Mouse (Mus musculus) heart, adult 2 months (tissue): Measurements from ENCODE around the gene Olfr1416. TPM values are rescaled to one million over a fixed set of nuclear protein-coding genes. Genes with fewer than 3 reads are reported as not detected.

ENCODE experiments used
- DNase-seq, 2 experiments: peaks; one replicate each; pipeline ENCODE4 v3.0.0; 2021
- H3K27ac ChIP-seq: fragments of 200-600 bp; 2 replicates; pipeline ENCODE4 v1.8.1; 2022
- H3K27me3 ChIP-seq: fragments of 200-500 bp; 2 replicates; pipeline ENCODE4 v1.6.1; 2012; ENCODE audit warnings: mild to moderate bottlenecking, low read length, inconsistent platforms, mixed read lengths; ENCODE audit not compliant: control insufficient read depth, insufficient read depth
- H3K36me3 ChIP-seq: fragments of 200-500 bp; 2 replicates; pipeline ENCODE4 v1.6.1; 2012; ENCODE audit warnings: low read length, inconsistent platforms; ENCODE audit not compliant: control insufficient read depth, insufficient read depth
- H3K4me1 ChIP-seq: fragments of 200-500 bp; 2 replicates; pipeline ENCODE4 v1.6.1; 2011; ENCODE audit warnings: low read length; ENCODE audit not compliant: control insufficient read depth, insufficient read depth
- H3K4me3 ChIP-seq: fragments of 200-600 bp; 2 replicates; pipeline ENCODE4 v1.8.1; 2022
- H3K79me2 ChIP-seq: fragments of 200-500 bp; replicated peaks from 2 replicates; pipeline ENCODE4 v1.6.1; 2012; ENCODE audit warnings: mild to moderate bottlenecking, inconsistent platforms, low read length, moderate library complexity, mixed read lengths; ENCODE audit not compliant: control insufficient read depth, insufficient read depth
- H3K9ac ChIP-seq: fragments of 200-500 bp; 2 replicates; pipeline ENCODE4 v1.6.1; 2012; ENCODE audit warnings: low read depth, mild to moderate bottlenecking, control low read depth, inconsistent platforms, low read length, mixed read lengths
- CTCF ChIP-seq: fragments of 200-600 bp; IDR thresholded peaks from 2 replicates; pipeline ENCODE4 v1.8.1; 2022; ENCODE audit warnings: antibody characterized with exemption, mild to moderate bottlenecking, moderate library complexity
- EP300 ChIP-seq: fragments of 200-500 bp; IDR thresholded peaks from 2 replicates; pipeline ENCODE4 v1.6.1; 2011; ENCODE audit warnings: low read depth, low read length, control low read depth; ENCODE audit not compliant: insufficient read depth
- POLR2A ChIP-seq: fragments of 200-500 bp; IDR thresholded peaks from 2 replicates; pipeline ENCODE4 v1.6.1; 2011; ENCODE audit warnings: mild to moderate bottlenecking, low read depth, low read length, control low read depth; ENCODE audit not compliant: insufficient read depth
- WGBS: fragments of 180-500 bp; shearing (Covaris S2); methylation state at CpG from one replicate; pipeline ENCODE4 v1.1.7; 2018; 5-methylcytosine and 5-hydroxymethylcytosine counted together
- intact Hi-C: fragments of 180-260 bp; cut with DNase I; formaldehyde crosslinking; loops from one replicate; pipeline ENCODE4 v1.15.1; 2025
- polyA plus RNA-seq: library from polyadenylated mRNA; depleted of rRNA; stranded (reverse); fragments of >200 nt; gene quantifications from 2 replicates; pipeline ENCODE4 v1.2.3, GENCODE M21; 2012
- total RNA-seq, 2 experiments: library from RNA; stranded (reverse); gene quantifications; 2 replicates each; pipeline ENCODE4 v1.2.3; 2021

The Olfr1416 gene
- total and polyA plus RNA-seq, 3 experiments = not detected

DNA sequence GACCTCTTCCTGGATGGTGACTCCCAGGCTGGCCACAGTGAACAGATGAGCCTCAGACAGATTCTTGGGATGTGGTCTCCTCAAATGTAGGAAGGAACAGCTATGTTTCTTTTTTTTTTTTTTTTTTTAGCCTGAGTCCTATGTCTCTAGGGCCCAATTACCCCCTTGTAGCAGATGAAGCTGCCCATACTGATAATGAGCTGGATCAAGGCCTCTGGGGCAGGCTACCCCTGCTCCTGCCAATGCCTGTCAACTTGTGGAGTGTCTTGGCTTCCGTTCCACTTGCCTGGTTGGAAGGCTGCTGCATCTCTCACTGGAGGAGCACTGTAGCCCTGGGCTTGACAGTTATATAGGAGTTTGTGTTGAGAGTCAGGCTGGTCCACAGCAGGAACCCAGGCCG, 11.1 kb upstream of the Olfr1416 start, which contains the start of gene Olfr1415:
Gene Olfr1415 (minus strand): TSS at position 101 of the 400 bp plus-strand sequence.
- no peak within 1 kb of the TSS for H3K4me3 ChIP-seq
- 68% methylated on average over 2 of the region's 2 CpGs for WGBS

DNA sequence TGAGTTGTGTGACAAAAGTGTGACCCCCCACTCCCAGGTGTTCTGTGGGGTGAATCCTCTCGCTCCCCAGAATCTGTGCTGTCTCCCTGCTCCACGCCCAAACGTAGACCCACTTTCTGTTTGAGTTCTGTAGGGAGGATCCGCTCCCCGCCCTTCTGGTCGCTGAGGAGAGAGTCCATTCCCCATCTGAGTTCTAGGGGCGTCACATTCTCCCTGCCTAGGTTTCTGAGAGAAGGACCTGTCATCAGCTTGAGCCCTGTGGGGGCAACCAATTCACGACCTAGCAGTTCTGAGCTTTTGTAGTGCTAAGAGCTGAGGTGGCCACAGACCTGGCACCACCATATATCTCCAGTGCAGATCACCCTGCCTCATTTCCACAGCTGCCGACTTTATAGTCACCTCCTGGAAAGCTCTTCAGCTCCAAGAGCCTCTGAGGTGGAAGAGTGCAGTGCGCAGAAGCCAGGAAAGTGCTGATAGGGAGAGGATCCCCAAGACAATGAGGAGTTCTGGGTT, 10.8 kb downstream of the Olfr1416 start:
- Histone ChIP-seq H3K9ac (peak overlapping the region; percentile 64), H3K4me1 (peaks cover 6% of the 10 kb centered on the region), H3K27ac (peak overlapping the region; percentile 94), H3K27me3 (0 out of 2 replicates have a peak, but pooled peaks cover 2% of the 10 kb centered on the region), H3K79me2 (no peaks in the 10 kb centered on the region), H3K4me3 (peak overlapping the region; percentile 71), H3K36me3 (peaks cover 4% of the 10 kb centered on the region)
- whole genome bisulfite sequencing = 2% methylated on average over 10 of the region's 10 CpGs
- intact Hi-C loops = no loop called here
- TF ChIP-seq CTCF (no peak), POLR2A (no peak), EP300 (no peak)
- no peak for DNase-seq

More for the DNA sequence above, 11.1 kb upstream of the Olfr1416 start, which contains the start of gene Olfr1415:
- TF ChIP-seq CTCF (no peak), EP300 (no peak), POLR2A (no peak)
- Histone ChIP-seq H3K36me3 (no peaks in the 10 kb centered on the region), H3K9ac (no peak within 1 kb of the TSS), H3K27me3 (peaks cover 2% of the 10 kb centered on the region; the same call in 1 of the 2 replicates), H3K27ac (no peak within 1 kb of the TSS), H3K79me2 (no peaks in the 10 kb centered on the region), H3K4me1 (no peaks in the 10 kb centered on the region)
- intact Hi-C loops = no loop called here
- DNase-seq = no peak

DNA sequence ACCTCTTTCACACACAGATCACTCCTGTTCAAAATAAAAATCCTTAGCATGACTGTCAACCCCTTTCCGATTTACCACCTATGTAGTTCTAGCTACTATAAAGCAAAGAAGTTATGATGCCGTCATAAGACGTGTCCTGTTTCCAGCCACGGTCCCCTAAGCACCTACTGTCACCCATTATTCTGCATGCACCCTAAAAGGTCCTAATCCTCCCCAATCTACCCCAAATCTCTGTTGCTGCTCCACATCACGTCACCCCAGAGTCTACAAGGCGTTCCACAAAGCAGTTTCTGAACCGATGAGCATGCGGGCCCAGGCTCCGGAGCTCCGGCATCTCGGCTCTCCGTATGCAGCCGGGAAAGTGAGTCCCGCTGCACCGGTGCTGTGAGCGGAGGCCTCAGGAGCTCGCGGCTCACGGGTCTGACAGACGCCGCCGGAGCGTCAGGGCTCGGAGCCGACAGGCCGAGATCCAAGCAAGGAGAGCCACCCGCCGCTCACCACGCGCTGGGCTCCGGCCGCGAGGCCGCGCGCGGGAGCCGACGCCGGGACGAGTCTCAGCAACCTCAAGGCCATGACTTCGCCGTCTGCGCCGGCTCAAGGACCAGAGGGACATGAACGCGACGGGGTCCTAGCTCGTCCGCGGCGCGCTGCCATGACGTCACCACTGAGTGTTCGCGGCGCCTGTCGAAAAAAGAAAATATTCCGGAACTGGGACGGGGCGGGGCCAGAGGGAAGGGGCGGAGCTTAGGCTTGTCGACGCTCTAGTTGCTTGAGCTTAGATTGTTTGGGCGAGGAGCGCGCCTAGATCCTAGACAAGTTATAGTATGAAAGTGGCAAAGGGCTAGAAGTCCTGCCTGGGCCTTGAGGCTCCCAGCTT, 11.5 kb downstream of the Olfr1416 start, which contains the start of gene Ndufa10:
Gene Ndufa10 (minus strand): TSS at position 696 of the 877 bp plus-strand sequence.
- TF ChIP-seq CTCF (no peak), POLR2A (peak; percentile 92), EP300 (peak; percentile 79; the same call in 1 of the 2 replicates)
- Histone ChIP-seq H3K36me3 (peaks cover 8% of the 10 kb centered on the region), H3K79me2 (no peaks in the 10 kb centered on the region), H3K4me3 (peak within 1 kb of the TSS; percentile 71), H3K4me1 (peaks cover 6% of the 10 kb centered on the region), H3K9ac (peak within 1 kb of the TSS; percentile 95), H3K27ac (peak within 1 kb of the TSS; percentile 94), H3K27me3 (0 out of 2 replicates have a peak, but pooled peaks cover 2% of the 10 kb centered on the region)
- under 1% methylated on average over 67 of the region's 67 CpGs for whole genome bisulfite sequencing
- peak; percentile 92 to 97 for DNase-seq
- intact Hi-C loops = loop anchor here (2.0 kb wide), 1 partner anchor 165 kb away; no protein-coding TSS in a partner anchor

DNA sequence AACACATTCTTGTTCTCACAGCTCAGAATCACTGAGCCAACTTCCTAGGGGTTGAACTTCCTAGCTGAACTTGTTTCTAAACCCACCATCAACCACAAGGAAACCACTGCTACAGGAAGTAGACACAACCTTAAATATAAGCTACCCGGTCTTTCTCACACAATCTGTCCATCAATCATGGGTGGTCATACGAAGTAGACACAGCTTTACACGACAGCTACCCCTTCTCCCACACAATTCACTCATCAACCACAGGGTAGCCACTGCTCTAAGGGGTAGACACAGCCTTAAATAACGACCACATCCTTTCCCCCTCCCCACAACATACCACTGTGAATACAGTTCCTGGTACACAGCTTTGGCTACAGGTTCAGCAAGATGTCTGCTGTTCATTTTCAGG, 16.0 kb downstream of the Olfr1416 start:
- Histone ChIP-seq H3K4me3 (no peak overlapping the region), H3K4me1 (peaks cover 9% of the 10 kb centered on the region), H3K79me2 (peaks cover 2% of the 10 kb centered on the region), H3K27me3 (no peaks in the 10 kb centered on the region), H3K27ac (no peak overlapping the region), H3K36me3 (peaks cover 19% of the 10 kb centered on the region), H3K9ac (no peak overlapping the region)
- intact Hi-C loops = no loop called here
- TF ChIP-seq POLR2A = no peak
- no peak for TF ChIP-seq EP300
- no peak for TF ChIP-seq CTCF
- 73% methylated on average over 4 of the region's 4 CpGs for WGBS
- no peak for DNase-seq

DNA sequence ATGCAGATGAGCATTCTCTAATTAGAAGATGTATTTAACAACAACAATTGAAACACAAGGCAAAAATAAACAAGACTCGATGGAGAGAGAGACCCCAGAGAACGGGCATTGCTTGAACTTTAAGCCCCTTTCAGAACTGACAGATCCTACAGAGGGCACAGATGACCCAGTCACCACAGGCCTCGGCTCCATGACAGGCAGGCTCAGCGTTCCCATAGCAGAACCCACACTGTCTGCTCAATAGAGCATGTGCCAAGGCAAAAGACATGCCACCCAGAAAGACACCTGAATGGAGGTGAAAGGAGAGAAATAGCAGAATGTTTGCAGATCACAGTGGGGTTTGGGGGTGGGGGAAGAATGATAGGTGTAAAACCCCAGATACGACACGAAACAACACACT, 26.5 kb downstream of the Olfr1416 start:
- no peak overlapping the region for H3K27ac ChIP-seq
- TF ChIP-seq POLR2A (no peak), EP300 (no peak), CTCF (no peak)
- DNase-seq = no peak
- H3K4me1 ChIP-seq = no peaks in the 10 kb centered on the region
- H3K36me3 ChIP-seq = peaks cover 9% of the 10 kb centered on the region
- WGBS = 92% methylated on average over 6 of the region's 6 CpGs
- H3K79me2 ChIP-seq = no peaks in the 10 kb centered on the region
- H3K4me3 ChIP-seq = no peak overlapping the region
- H3K9ac ChIP-seq = no peak overlapping the region
- intact Hi-C loops = loop anchor here (10.0 kb wide), 1 partner anchor 354 kb away; no protein-coding TSS in a partner anchor
- H3K27me3 ChIP-seq = no peaks in the 10 kb centered on the region
